ENCODE assay signal across 8 mouse cellular contexts in genomic region chr5:148952419-148952818, GRCm38 (mm10). TPM values are rescaled to one million over a fixed set of nuclear protein-coding genes. Genes with fewer than 3 reads are reported as not detected.
DNase-seq lines count a peak whose midpoint lies in the region; ATAC-seq and TF ChIP-seq lines count a peak whose summit lies in the region.
"Had no signal": no experiment of that assay in that cellular context is flagged by ENCODE, and none has a peak within 500 bp of the region (broad histone marks: within the 10 kb centered on the region; RNA-seq: fewer than 3 reads in every experiment).

No protein-coding gene starts in this region.

- ATAC-seq in intestine, embryonic 14.5 days (replicated peaks; ENCODE audit: low FRiP score, low TSS enrichment, low read depth) = no peak
- no peak for ATAC-seq in intestine, embryonic 15.5 days
- no peak for ATAC-seq in Patski
- no peak for ATAC-seq in lung, postnatal 0 days

- H3K4me1 ChIP-seq in intestine, embryonic 14.5 days (replicated peaks; ENCODE audit: control insufficient read depth, insufficient read depth, low read length) = peaks cover 6% of the 10 kb centered on the region; the same call in 1 of the 2 replicates
- peaks cover 9% of the 10 kb centered on the region; the same call in 1 of the 2 replicates for H3K4me1 ChIP-seq in intestine, embryonic 15.5 days (replicated peaks)
- peaks cover 5% of the 10 kb centered on the region; the same call in 1 of the 2 replicates for H3K4me1 ChIP-seq in lung, postnatal 0 days (ENCODE audit: insufficient read depth, low read depth, low read length)
- H3K4me1 ChIP-seq in thymus, adult 2 months (replicated peaks; ENCODE audit: control insufficient read depth, insufficient read depth, low read length) = peaks cover 58% of the 10 kb centered on the region

- H3K27ac ChIP-seq in intestine, embryonic 14.5 days (ENCODE audit: low read depth) = no peak overlapping the region
- no peak overlapping the region for H3K27ac ChIP-seq in intestine, embryonic 15.5 days
- no peak overlapping the region for H3K27ac ChIP-seq in lung, postnatal 0 days (ENCODE audit: low read length)
- no peak overlapping the region for H3K27ac ChIP-seq in thymus, adult 2 months (ENCODE audit: control insufficient read depth, insufficient read depth, low read length)
- H3K27ac ChIP-seq: liver, embryonic 15.5 days had no signal

- POLR2A ChIA-PET in Patski (lab: Charles Lee) = interaction anchor here (1.1 to 1.6 kb wide), 2 partner anchors 9 to 12 kb away, joined by 3 to 5 read pairs; no protein-coding TSS in a partner anchor

- H3K9me3 ChIP-seq in intestine, embryonic 14.5 days (ENCODE audit: control insufficient read depth, low read length) = no peaks in the 10 kb centered on the region
- no peaks in the 10 kb centered on the region for H3K9me3 ChIP-seq in intestine, embryonic 15.5 days
- no peaks in the 10 kb centered on the region for H3K9me3 ChIP-seq in lung, postnatal 0 days (ENCODE audit: low read length)
- H3K9me3 ChIP-seq: liver, embryonic 15.5 days had no signal

- WGBS in intestine, embryonic 14.5 days = 53% methylated on average over 6 of the region's 6 CpGs
- WGBS in intestine, embryonic 15.5 days = 57% methylated on average over 6 of the region's 6 CpGs
- WGBS in lung, postnatal 0 days = 58% methylated on average over 6 of the region's 6 CpGs
- WGBS in thymus, adult 2 months = 79% methylated on average over 6 of the region's 6 CpGs

- peak; percentile 67 for TF ChIP-seq CTCF in Patski (IDR thresholded peaks at IDR 0.05)
- TF ChIP-seq CTCF in lung, postnatal 0 days (IDR thresholded peaks at IDR 0.05) = peak; percentile 72
- peak; percentile 40; the same call in 1 of the 2 replicates for TF ChIP-seq CTCF in thymus, adult 2 months (IDR thresholded peaks at IDR 0.05; ENCODE audit: borderline replicate concordance, control insufficient read depth, extremely low read depth, insufficient read depth, low read length, poor library complexity)

- in situ Hi-C loops in Patski (cut with MboI; ENCODE audit: low pct_unique_long_range_greater_than_20kb) = no loop called here

- DNase-seq in intestine, embryonic 14.5 days (ENCODE audit: low spot score) = peak; percentile 76
- peak; percentile 63 to 71 for DNase-seq in CD8-positive naive resting alpha-beta T cell, adult 2 months (ENCODE audit: low read depth in 2 of 2, low spot score in 2 of 2)
- DNase-seq in Patski (ENCODE audit: low read depth, low spot score) = no peak
- DNase-seq in lung, postnatal 0 days (ENCODE audit: low spot score) = no peak
- DNase-seq in thymus, adult 2 months = peak; percentile 68
- no peak for DNase-seq in frontal cortex, postnatal 25 days (ENCODE audit: low spot score in 2 of 2)

- no peak for TF ChIP-seq EP300 in lung, postnatal 0 days (IDR thresholded peaks at IDR 0.05)

- no peak overlapping the region for H3K4me2 ChIP-seq in intestine, embryonic 14.5 days (ENCODE audit: low read length)
- no peak overlapping the region for H3K4me2 ChIP-seq in intestine, embryonic 15.5 days (replicated peaks)
- no peak overlapping the region for H3K4me2 ChIP-seq in lung, postnatal 0 days (replicated peaks; ENCODE audit: low read depth, low read length)
- H3K4me2 ChIP-seq: liver, embryonic 15.5 days had no signal

- CTCF ChIA-PET in Patski (lab: Charles Lee) = interaction anchor here (0.7 to 1.7 kb wide), 7 partner anchors 10 to 1083 kb away, joined by 3 to 4 read pairs (median 3); no protein-coding TSS in a partner anchor

- H3K27me3 ChIP-seq in intestine, embryonic 14.5 days (replicated peaks; ENCODE audit: control insufficient read depth, insufficient read depth, low read length) = no peaks in the 10 kb centered on the region
- H3K27me3 ChIP-seq in intestine, embryonic 15.5 days (replicated peaks) = no peaks in the 10 kb centered on the region
- no peaks in the 10 kb centered on the region for H3K27me3 ChIP-seq in Patski
- no peaks in the 10 kb centered on the region for H3K27me3 ChIP-seq in lung, postnatal 0 days (replicated peaks; ENCODE audit: insufficient read depth, low read length)
- H3K27me3 ChIP-seq in thymus, adult 2 months (ENCODE audit: control insufficient read depth, insufficient read depth, low read length) = no peaks in the 10 kb centered on the region
- H3K27me3 ChIP-seq: liver, embryonic 15.5 days had no signal

- no peak overlapping the region for H3K4me3 ChIP-seq in intestine, embryonic 14.5 days (ENCODE audit: low read depth, low read length)
- no peak overlapping the region for H3K4me3 ChIP-seq in intestine, embryonic 15.5 days (replicated peaks)
- no peak overlapping the region for H3K4me3 ChIP-seq in lung, postnatal 0 days (ENCODE audit: low read depth, low read length)
- H3K4me3 ChIP-seq in thymus, adult 2 months (ENCODE audit: control insufficient read depth, insufficient read depth, low read length) = no peak overlapping the region
- H3K4me3 ChIP-seq: liver, embryonic 15.5 days had no signal

- H3K36me3 ChIP-seq in intestine, embryonic 14.5 days (ENCODE audit: control insufficient read depth, insufficient read depth, low read length) = no peaks in the 10 kb centered on the region
- no peaks in the 10 kb centered on the region for H3K36me3 ChIP-seq in intestine, embryonic 15.5 days
- no peaks in the 10 kb centered on the region for H3K36me3 ChIP-seq in lung, postnatal 0 days (ENCODE audit: insufficient read depth, low read length)
- no peaks in the 10 kb centered on the region for H3K36me3 ChIP-seq in thymus, adult 2 months (ENCODE audit: control insufficient read depth, insufficient read depth, low read length)
- H3K36me3 ChIP-seq: liver, embryonic 15.5 days had no signal

- TF ChIP-seq POLR2A in thymus, adult 2 months (IDR thresholded peaks at IDR 0.05; ENCODE audit: control insufficient read depth, extremely low read depth, insufficient read depth, low read length, poor library complexity) = no peak

- H3K9ac ChIP-seq in intestine, embryonic 14.5 days (ENCODE audit: low read length) = no peak overlapping the region
- no peak overlapping the region for H3K9ac ChIP-seq in intestine, embryonic 15.5 days
- no peak overlapping the region for H3K9ac ChIP-seq in lung, postnatal 0 days (replicated peaks; ENCODE audit: low read depth)
- H3K9ac ChIP-seq: liver, embryonic 15.5 days had no signal

RNA-seq across cellular contexts. Expression of gene Katnal1, which starts 23.3 kb away (rescaled TPM):
- 10.9 and 15.6 TPM in 2 replicates for polyA plus RNA-seq in intestine, embryonic 14.5 days (2014; fragmentation: Nextera tagmentation; extraction: Ambion mirVana)
- polyA plus RNA-seq in intestine, embryonic 15.5 days (2015; fragmentation: Nextera tagmentation; extraction: Ambion mirVana) = 8.1 and 9.5 TPM in 2 replicates
- 19.9 TPM for polyA plus RNA-seq in Patski (2021)
- polyA plus RNA-seq in lung, postnatal 0 days (2015; fragmentation: Nextera tagmentation; extraction: Ambion mirVana) = 4.3 and 5.0 TPM in 2 replicates
- 5.6 and 6.3 TPM in 2 replicates for polyA plus RNA-seq in thymus, adult 2 months (2012; rRNA removed)

RNA-seq across cellular contexts. Expression of gene Gm42791, which starts 42.5 kb away (rescaled TPM):
- polyA plus RNA-seq in intestine, embryonic 14.5 days (2014; fragmentation: Nextera tagmentation; extraction: Ambion mirVana) = 2.2 TPM in 1 of 2 replicates, not detected in the other
- polyA plus RNA-seq in intestine, embryonic 15.5 days (2015; fragmentation: Nextera tagmentation; extraction: Ambion mirVana) = 0.57 and 2.3 TPM in 2 replicates
- polyA plus RNA-seq in Patski (2021) = not detected
- 0.78 and 1.2 TPM in 2 replicates for polyA plus RNA-seq in lung, postnatal 0 days (2015; fragmentation: Nextera tagmentation; extraction: Ambion mirVana)
- not detected in 2 replicates for polyA plus RNA-seq in thymus, adult 2 months (2012; rRNA removed)
- polyA plus RNA-seq: liver, embryonic 15.5 days had no signal

Comparison
In these comparisons a context has a peak if more than half of its experiments do, and no peak if none do; other contexts are left out.
1. DNase-seq: peak in intestine, embryonic 14.5 days (single experiment), CD8-positive naive resting alpha-beta T cell, adult 2 months (2 of 2) and thymus, adult 2 months (single experiment); none in Patski (single experiment), lung, postnatal 0 days (single experiment) and frontal cortex, postnatal 25 days (0 of 2).
2. Peak in every context shown above with its lines, with median percentiles within 50 percentile points of each other: CTCF ChIP-seq.